Mouse (Mus musculus) liver, embryonic 14.5 days (tissue): ENCODE data around the gene Ripply3. TPM values are rescaled to one million over a fixed set of nuclear protein-coding genes. Genes with fewer than 3 reads are reported as not detected.

Experiments used
- ATAC-seq: fragments of 200-750 bp; cut with Nextera tagmentation; 2 replicates; pipeline ENCODE4 v1.8.0; 2017; ENCODE audit warnings: moderate number of reproducible peaks, mild to moderate bottlenecking, moderate library complexity; ENCODE audit not compliant: insufficient read depth
- DNase-seq, 3 experiments: peaks; one replicate each; pipeline ENCODE4 v3.0.0-alpha.2; 2012 to 2013; ENCODE audit warnings: low read depth in 3 of 3, low spot score in 3 of 3
- H3K27ac ChIP-seq: fragments of 300-500 bp; sonication (generic); 2 replicates; pipeline ENCODE4 v1.5.1; 2014; ENCODE audit warnings: moderate library complexity, mild to moderate bottlenecking, control low read depth, inconsistent platforms
- H3K27me3 ChIP-seq: fragments of 300-500 bp; sonication (generic); 2 replicates; pipeline ENCODE4 v1.6.1; 2014; ENCODE audit warnings: mild to moderate bottlenecking, low read length, moderate library complexity; ENCODE audit not compliant: control insufficient read depth, insufficient read depth
- H3K36me3 ChIP-seq: fragments of 300-500 bp; sonication (generic); replicated peaks from 2 replicates; pipeline ENCODE4 v1.6.1; 2014; ENCODE audit warnings: low read depth; ENCODE audit not compliant: control insufficient read depth, insufficient read depth
- H3K4me1 ChIP-seq, 2 experiments: fragments of 200-500 bp in 1 of 2; fragments of 300-500 bp in 1 of 2; sonication (generic) in 1 of 2; replicated peaks; 2 replicates each; pipeline ENCODE4 v1.6.1; 2012 to 2014; ENCODE audit warnings: antibody characterized with exemption in 1 of 2, inconsistent platforms in 1 of 2, low read length in 1 of 2; ENCODE audit not compliant: control insufficient read depth in 2 of 2, insufficient read depth in 2 of 2
- H3K4me2 ChIP-seq: fragments of 300-500 bp; sonication (generic); 2 replicates; pipeline ENCODE4 v1.6.1; 2014; ENCODE audit warnings: low read depth, mild to moderate bottlenecking, control low read depth, moderate library complexity
- H3K4me3 ChIP-seq, 2 experiments: fragments of 200-500 bp in 1 of 2; fragments of 300-500 bp in 1 of 2; sonication (generic) in 1 of 2; 2 replicates each; pipeline ENCODE4 v1.5.1; 2012 to 2014; ENCODE audit warnings: low read depth in 2 of 2, low read length in 2 of 2, mild to moderate bottlenecking in 2 of 2, control low read depth in 1 of 2, inconsistent platforms in 1 of 2, moderate library complexity in 1 of 2; ENCODE audit not compliant: insufficient read depth in 1 of 2
- H3K9ac ChIP-seq: fragments of 300-500 bp; sonication (generic); replicated peaks from 2 replicates; pipeline ENCODE4 v1.6.1; 2014; ENCODE audit warnings: mild to moderate bottlenecking, control low read depth, moderate library complexity
- H3K9me3 ChIP-seq: fragments of 300-500 bp; sonication (generic); 2 replicates; pipeline ENCODE4 v1.6.1; 2016; ENCODE audit warnings: low read length, mixed read lengths; ENCODE audit not compliant: control insufficient read depth
- CTCF ChIP-seq: IDR thresholded peaks from 2 replicates; pipeline ENCODE4 v1.5.1; 2016; ENCODE audit warnings: antibody characterized with exemption, low read depth, control low read depth
- EP300 ChIP-seq: IDR thresholded peaks from 2 replicates; pipeline ENCODE4 v1.6.1; 2016; ENCODE audit warnings: antibody characterized with exemption, low read depth
- WGBS: fragments of 180-500 bp; shearing (Covaris S2); extraction: QIAGEN DNeasy Blood & Tissue Kit; methylation state at CpG from one replicate; pipeline ENCODE4 v1.1.7; 2014; ENCODE audit not compliant: insufficient replicate concordance; 5-methylcytosine and 5-hydroxymethylcytosine counted together
- polyA plus RNA-seq, 2 experiments: library from polyadenylated mRNA; depleted of rRNA in 1 of 2; stranded (reverse) in 1 of 2; unstranded in 1 of 2; fragments of >200 nt; fragmentation: Nextera tagmentation in 1 of 2; extraction: Ambion mirVana in 1 of 2; gene quantifications; 2 replicates each; pipeline versions ENCODE4 v1.2.1 to v1.2.3; 2012 to 2014

Ripply3 gene
- polyA plus RNA-seq, 2 experiments: 0.94 to 1.6 TPM

- no peaks in the 10 kb centered on the region for H3K9me3 ChIP-seq
- DNase-seq: peak; percentile 36 to 41 (median 39)
- ATAC-seq: peak; percentile 88
- H3K27me3 ChIP-seq: no peaks in the 10 kb centered on the region
- TF ChIP-seq CTCF (no peak), EP300 (no peak)
- no peaks in the 10 kb centered on the region for H3K36me3 ChIP-seq
- WGBS: 4% methylated on average over 52 of the region's 52 CpGs
- peaks cover 0 to 4% of the 10 kb centered on the region in 2 experiments; a peak in 3 of 4 replicates for H3K4me1 ChIP-seq
- peak overlapping the region; percentile 62 to 80 for H3K4me3 ChIP-seq
- H3K9ac ChIP-seq: peak overlapping the region; percentile 70
- no peak overlapping the region for H3K27ac ChIP-seq
- peak overlapping the region; percentile 76 for H3K4me2 ChIP-seq
Measured at GRCm38 (mm10) chr16:94290073-94290999, 37.9 kb upstream of the Ripply3 start.

GRCm38 (mm10) chr16:94291141-94291540 lies 37.1 kb upstream of the Ripply3 start:
- Histone ChIP-seq H3K27ac (no peak overlapping the region), H3K9me3 (no peaks in the 10 kb centered on the region), H3K4me1 (peaks cover 0 to 4% of the 10 kb centered on the region in 2 experiments; a peak in 3 of 4 replicates), H3K9ac (no peak overlapping the region), H3K4me2 (no peak overlapping the region), H3K36me3 (no peaks in the 10 kb centered on the region), H3K4me3 (no peak overlapping the region), H3K27me3 (no peaks in the 10 kb centered on the region)
- no peak for DNase-seq
- no peak for ATAC-seq
- no peak for TF ChIP-seq EP300
- no peak for TF ChIP-seq CTCF
- WGBS: 53% methylated on average over 4 of the region's 4 CpGs

- WGBS: 66% methylated on average over 5 of the region's 5 CpGs
- Histone ChIP-seq H3K27me3 (no peaks in the 10 kb centered on the region; the same call in 1 of the 2 replicates), H3K27ac (no peak overlapping the region), H3K36me3 (no peaks in the 10 kb centered on the region), H3K4me1 (no peaks in the 10 kb centered on the region), H3K4me3 (no peak overlapping the region), H3K9ac (no peak overlapping the region), H3K9me3 (no peaks in the 10 kb centered on the region), H3K4me2 (no peak overlapping the region)
- ATAC-seq (no peak), DNase-seq (no peak)
- no peak for TF ChIP-seq CTCF
- TF ChIP-seq EP300: no peak
Measured at GRCm38 (mm10) chr16:94298081-94298480, 30.1 kb upstream of the Ripply3 start.

GRCm38 (mm10) chr16:94299210-94299609 lies 29.0 kb upstream of the Ripply3 start:
- no peaks in the 10 kb centered on the region for H3K4me1 ChIP-seq
- TF ChIP-seq CTCF: no peak
- no peak for TF ChIP-seq EP300
- no peak overlapping the region for H3K27ac ChIP-seq
- DNase-seq (no peak), ATAC-seq (no peak)
- no peaks in the 10 kb centered on the region; the same call in 1 of the 2 replicates for H3K27me3 ChIP-seq
- H3K9ac ChIP-seq: no peak overlapping the region
- H3K4me2 ChIP-seq: no peak overlapping the region
- 52% methylated on average over 4 of the region's 4 CpGs for WGBS
- H3K4me3 ChIP-seq: no peak overlapping the region
- no peaks in the 10 kb centered on the region for H3K9me3 ChIP-seq
- H3K36me3 ChIP-seq: no peaks in the 10 kb centered on the region

- DNase-seq (no peak), ATAC-seq (no peak)
- Histone ChIP-seq H3K4me2 (no peak overlapping the region), H3K27me3 (no peaks in the 10 kb centered on the region; the same call in 1 of the 2 replicates), H3K9ac (no peak overlapping the region), H3K4me3 (no peak overlapping the region), H3K27ac (no peak overlapping the region), H3K4me1 (no peaks in the 10 kb centered on the region), H3K9me3 (no peaks in the 10 kb centered on the region), H3K36me3 (no peaks in the 10 kb centered on the region)
- 66% methylated on average over 4 of the region's 4 CpGs for WGBS
- TF ChIP-seq EP300: no peak
- TF ChIP-seq CTCF: no peak
Measured at GRCm38 (mm10) chr16:94301194-94301593, 27.0 kb upstream of the Ripply3 start.
